Mouse (Mus musculus) liver, embryonic 12.5 days (tissue): Measurements from ENCODE around the gene Ppfia1. TPM values are rescaled to one million over a fixed set of nuclear protein-coding genes. Genes with fewer than 3 reads are reported as not detected.

Experiments used
- ATAC-seq: fragments of 200-750 bp; cut with Nextera tagmentation; 2 replicates; pipeline ENCODE4 v1.8.0; 2017; ENCODE audit warnings: moderate number of reproducible peaks, mild to moderate bottlenecking, moderate library complexity
- H3K27ac ChIP-seq: fragments of 300-500 bp; sonication (generic); 2 replicates; pipeline ENCODE4 v1.5.1; 2016; ENCODE audit warnings: mild to moderate bottlenecking
- H3K27me3 ChIP-seq: fragments of 300-500 bp; sonication (generic); replicated peaks from 2 replicates; pipeline ENCODE4 v1.6.1; 2016; ENCODE audit warnings: mild to moderate bottlenecking, moderate library complexity
- H3K36me3 ChIP-seq: fragments of 300-500 bp; sonication (generic); 2 replicates; pipeline ENCODE4 v1.6.1; 2016; ENCODE audit warnings: mild to moderate bottlenecking, moderate library complexity
- H3K4me1 ChIP-seq: fragments of 300-500 bp; sonication (generic); 2 replicates; pipeline ENCODE4 v1.6.1; 2016
- H3K4me2 ChIP-seq: fragments of 300-500 bp; sonication (generic); 2 replicates; pipeline ENCODE4 v1.6.1; 2016; ENCODE audit warnings: mild to moderate bottlenecking, moderate library complexity
- H3K4me3 ChIP-seq: fragments of 300-500 bp; sonication (generic); 2 replicates; pipeline ENCODE4 v1.5.1; 2016; ENCODE audit warnings: mild to moderate bottlenecking, moderate library complexity
- H3K9ac ChIP-seq: fragments of 300-500 bp; sonication (generic); 2 replicates; pipeline ENCODE4 v1.6.1; 2016; ENCODE audit warnings: mild to moderate bottlenecking, moderate library complexity
- H3K9me3 ChIP-seq: fragments of 300-500 bp; sonication (generic); replicated peaks from 2 replicates; pipeline ENCODE4 v1.6.1; 2016; ENCODE audit warnings: mild to moderate bottlenecking, moderate library complexity
- WGBS: fragments of 180-500 bp; shearing (Covaris S2); methylation state at CpG from one replicate; pipeline ENCODE4 v1.1.7; 2016; ENCODE audit not compliant: insufficient replicate concordance; 5-methylcytosine and 5-hydroxymethylcytosine counted together
- polyA plus RNA-seq: library from polyadenylated mRNA; unstranded; fragments of >200 nt; fragmentation: Nextera tagmentation; extraction: Ambion mirVana; gene quantifications from 2 replicates; pipeline ENCODE4 v1.2.1, GENCODE M21; 2016

Gene Ppfia1
- polyA plus RNA-seq, 1 experiment from 2014 or later = 29.1 TPM

GRCm38 (mm10) chr7:144473486-144473885, 80.0 kb downstream of the Ppfia1 start:
- 62% methylated on average over 4 of the region's 4 CpGs for WGBS
- H3K27me3 ChIP-seq = no peaks in the 10 kb centered on the region
- H3K9me3 ChIP-seq = no peaks in the 10 kb centered on the region
- H3K9ac ChIP-seq = no peak overlapping the region
- no peak overlapping the region for H3K27ac ChIP-seq
- ATAC-seq = no peak
- H3K4me3 ChIP-seq = no peak overlapping the region
- H3K4me2 ChIP-seq = no peak overlapping the region
- H3K36me3 ChIP-seq = peaks cover 25% of the 10 kb centered on the region
- H3K4me1 ChIP-seq = peaks cover 25% of the 10 kb centered on the region

- Histone ChIP-seq H3K4me2 (peak overlapping the region; percentile 96), H3K27me3 (no peaks in the 10 kb centered on the region), H3K9me3 (no peaks in the 10 kb centered on the region), H3K36me3 (peaks cover 14% of the 10 kb centered on the region), H3K4me3 (peak overlapping the region; percentile 90), H3K27ac (peak overlapping the region; percentile 43; the same call in 1 of the 2 replicates), H3K9ac (peak overlapping the region; percentile 94), H3K4me1 (peaks cover 32% of the 10 kb centered on the region)
- 61% methylated on average over 2 of the region's 2 CpGs for WGBS
- ATAC-seq = no peak
Observed at GRCm38 (mm10) chr7:144471103-144471502, 82.4 kb downstream of the Ppfia1 start.

GRCm38 (mm10) chr7:144470545-144471059, 82.9 kb downstream of the Ppfia1 start, which contains the start of gene Cttn:
Gene Cttn (minus strand): TSS chr7:144471009.
- peak within 1 kb of the TSS; percentile 96 for H3K4me2 ChIP-seq
- H3K4me1 ChIP-seq = peaks cover 32% of the 10 kb centered on the region
- 2% methylated on average over 30 of the region's 30 CpGs for WGBS
- H3K36me3 ChIP-seq = peaks cover 13% of the 10 kb centered on the region
- no peaks in the 10 kb centered on the region for H3K27me3 ChIP-seq
- H3K9me3 ChIP-seq = no peaks in the 10 kb centered on the region
- peak within 1 kb of the TSS; percentile 94 for H3K9ac ChIP-seq
- peak; percentile 91 for ATAC-seq
- H3K4me3 ChIP-seq = peak within 1 kb of the TSS; percentile 90
- peak within 1 kb of the TSS; percentile 83 for H3K27ac ChIP-seq

GRCm38 (mm10) chr7:144469908-144470544, 83.5 kb downstream of the Ppfia1 start:
- ATAC-seq = peak; percentile 25; the same call in 1 of the 2 replicates
- Histone ChIP-seq H3K27ac (peak overlapping the region; percentile 83), H3K4me2 (peak overlapping the region; percentile 96), H3K36me3 (peaks cover 16% of the 10 kb centered on the region), H3K9ac (peak overlapping the region; percentile 94), H3K4me1 (peaks cover 32% of the 10 kb centered on the region), H3K9me3 (no peaks in the 10 kb centered on the region), H3K4me3 (peak overlapping the region; percentile 90), H3K27me3 (no peaks in the 10 kb centered on the region)
- 6% methylated on average over 31 of the region's 31 CpGs for WGBS

GRCm38 (mm10) chr7:144469181-144469641, 84.3 kb downstream of the Ppfia1 start:
- peaks cover 32% of the 10 kb centered on the region for H3K4me1 ChIP-seq
- peak overlapping the region; percentile 94 for H3K9ac ChIP-seq
- H3K36me3 ChIP-seq = peaks cover 24% of the 10 kb centered on the region
- H3K4me2 ChIP-seq = peak overlapping the region; percentile 96
- peak overlapping the region; percentile 90 for H3K4me3 ChIP-seq
- peak overlapping the region; percentile 83 for H3K27ac ChIP-seq
- WGBS = 34% methylated on average over 4 of the region's 4 CpGs
- no peak for ATAC-seq
- H3K27me3 ChIP-seq = no peaks in the 10 kb centered on the region
- no peaks in the 10 kb centered on the region for H3K9me3 ChIP-seq

- H3K4me1 ChIP-seq = peaks cover 32% of the 10 kb centered on the region
- H3K4me2 ChIP-seq = peak overlapping the region; percentile 96
- ATAC-seq = no peak
- WGBS = 86% methylated on average over 5 of the region's 5 CpGs
- peaks cover 29% of the 10 kb centered on the region for H3K36me3 ChIP-seq
- H3K4me3 ChIP-seq = no peak overlapping the region
- H3K27ac ChIP-seq = no peak overlapping the region; the same call in 1 of the 2 replicates
- H3K9me3 ChIP-seq = no peaks in the 10 kb centered on the region
- H3K9ac ChIP-seq = 0 out of 2 replicates have a peak overlapping the region, but pooled peaks have one; percentile 7
- H3K27me3 ChIP-seq = no peaks in the 10 kb centered on the region
Observed at GRCm38 (mm10) chr7:144468741-144469140, 84.8 kb downstream of the Ppfia1 start.

GRCm38 (mm10) chr7:144462577-144462976, 91.0 kb downstream of the Ppfia1 start:
- no peak for ATAC-seq
- WGBS = 81% methylated on average over 7 of the region's 7 CpGs
- Histone ChIP-seq H3K27ac (no peak overlapping the region), H3K27me3 (no peaks in the 10 kb centered on the region), H3K9ac (no peak overlapping the region), H3K4me3 (no peak overlapping the region), H3K9me3 (no peaks in the 10 kb centered on the region), H3K4me2 (no peak overlapping the region), H3K36me3 (peaks cover 90% of the 10 kb centered on the region), H3K4me1 (no peaks in the 10 kb centered on the region)

GRCm38 (mm10) chr7:144461246-144461902, 92.2 kb downstream of the Ppfia1 start:
- ATAC-seq = no peak
- WGBS = 79% methylated on average over 6 of the region's 6 CpGs
- peaks cover 98% of the 10 kb centered on the region for H3K36me3 ChIP-seq

GRCm38 (mm10) chr7:144458881-144459280, 94.6 kb downstream of the Ppfia1 start:
- no peaks in the 10 kb centered on the region for H3K4me1 ChIP-seq
- H3K27ac ChIP-seq = no peak overlapping the region
- no peaks in the 10 kb centered on the region for H3K9me3 ChIP-seq
- no peak overlapping the region for H3K4me3 ChIP-seq
- H3K27me3 ChIP-seq = no peaks in the 10 kb centered on the region
- ATAC-seq = no peak
- no peak overlapping the region for H3K9ac ChIP-seq
- WGBS = 77% methylated on average over 1 of the region's 1 CpGs
- H3K4me2 ChIP-seq = no peak overlapping the region
- peaks cover 99% of the 10 kb centered on the region for H3K36me3 ChIP-seq

More at GRCm38 (mm10) chr7:144461246-144461902, 92.2 kb downstream of the Ppfia1 start:
- Histone ChIP-seq H3K4me2 (no peak overlapping the region), H3K4me1 (no peaks in the 10 kb centered on the region), H3K9ac (no peak overlapping the region), H3K9me3 (no peaks in the 10 kb centered on the region), H3K27me3 (no peaks in the 10 kb centered on the region), H3K27ac (no peak overlapping the region), H3K4me3 (no peak overlapping the region)

- WGBS = 82% methylated on average over 9 of the region's 9 CpGs
Observed at GRCm38 (mm10) chr7:144450661-144451060, 102.9 kb downstream of the Ppfia1 start.

GRCm38 (mm10) chr7:144449637-144450570, 103.6 kb downstream of the Ppfia1 start:
- no peak overlapping the region for H3K27ac ChIP-seq
- peaks cover 14% of the 10 kb centered on the region; the same call in 1 of the 2 replicates for H3K4me1 ChIP-seq
- no peaks in the 10 kb centered on the region for H3K9me3 ChIP-seq
- ATAC-seq = no peak
- H3K27me3 ChIP-seq = no peaks in the 10 kb centered on the region; the same call in 1 of the 2 replicates
- no peak overlapping the region for H3K4me3 ChIP-seq
- H3K9ac ChIP-seq = no peak overlapping the region
- 82% methylated on average over 13 of the region's 13 CpGs for WGBS
- H3K4me2 ChIP-seq = no peak overlapping the region
- H3K36me3 ChIP-seq = peaks cover 100% of the 10 kb centered on the region

More at GRCm38 (mm10) chr7:144450661-144451060, 102.9 kb downstream of the Ppfia1 start:
- Histone ChIP-seq H3K4me3 (no peak overlapping the region), H3K27ac (no peak overlapping the region), H3K9ac (no peak overlapping the region), H3K4me1 (peaks cover 14% of the 10 kb centered on the region; the same call in 1 of the 2 replicates), H3K27me3 (no peaks in the 10 kb centered on the region; the same call in 1 of the 2 replicates), H3K9me3 (no peaks in the 10 kb centered on the region), H3K36me3 (peaks cover 100% of the 10 kb centered on the region), H3K4me2 (no peak overlapping the region)
- ATAC-seq = no peak
